Mouse (Mus musculus): ENCODE measurements at regions not wholly inside any gene's neighbourhood (a gene's known extent, or its start where the extent isn't known, plus 50 kb on each side); places are given as distances from the start of the nearest gene placed in this dataset.

GRCm38 (mm10) chr3:80473686-80474085, 328.9 kb downstream of the Gria2 start:
- no peak for DNase-seq (ENCODE audit: low spot score)
- no peaks in the 10 kb centered on the region for H3K36me3 ChIP-seq (ENCODE audit: control insufficient read depth, insufficient read depth, low read length)
- H3K27me3 ChIP-seq (ENCODE audit: control insufficient read depth, insufficient read depth, low read length), result no peaks in the 10 kb centered on the region
- no peaks in the 10 kb centered on the region for H3K9me3 ChIP-seq (ENCODE audit: control insufficient read depth, low read length)
- no peak overlapping the region for H3K9ac ChIP-seq (ENCODE audit: low read depth, low read length)
- no peak for ATAC-seq (ENCODE audit: low FRiP score)
- H3K27ac ChIP-seq (ENCODE audit: low read depth, low read length), result no peak overlapping the region
- no peak overlapping the region for H3K4me3 ChIP-seq (ENCODE audit: low read depth, low read length)
- no peak overlapping the region for H3K4me2 ChIP-seq (replicated peaks; ENCODE audit: low read depth, low read length)
- H3K4me1 ChIP-seq (replicated peaks; ENCODE audit: control insufficient read depth, insufficient read depth, low read length), result no peaks in the 10 kb centered on the region

All from hindbrain, embryonic 11.5 days (tissue).